Mouse (Mus musculus) cerebellum, postnatal 14 days (tissue): Measurements from ENCODE around the gene Prdm4.

Experiments
- DNase-seq, 2 experiments: peaks; one replicate each; pipeline ENCODE4 v3.0.0; 2021; ENCODE audit warnings: mixed read lengths in 2 of 2

Prdm4 gene

DNA sequence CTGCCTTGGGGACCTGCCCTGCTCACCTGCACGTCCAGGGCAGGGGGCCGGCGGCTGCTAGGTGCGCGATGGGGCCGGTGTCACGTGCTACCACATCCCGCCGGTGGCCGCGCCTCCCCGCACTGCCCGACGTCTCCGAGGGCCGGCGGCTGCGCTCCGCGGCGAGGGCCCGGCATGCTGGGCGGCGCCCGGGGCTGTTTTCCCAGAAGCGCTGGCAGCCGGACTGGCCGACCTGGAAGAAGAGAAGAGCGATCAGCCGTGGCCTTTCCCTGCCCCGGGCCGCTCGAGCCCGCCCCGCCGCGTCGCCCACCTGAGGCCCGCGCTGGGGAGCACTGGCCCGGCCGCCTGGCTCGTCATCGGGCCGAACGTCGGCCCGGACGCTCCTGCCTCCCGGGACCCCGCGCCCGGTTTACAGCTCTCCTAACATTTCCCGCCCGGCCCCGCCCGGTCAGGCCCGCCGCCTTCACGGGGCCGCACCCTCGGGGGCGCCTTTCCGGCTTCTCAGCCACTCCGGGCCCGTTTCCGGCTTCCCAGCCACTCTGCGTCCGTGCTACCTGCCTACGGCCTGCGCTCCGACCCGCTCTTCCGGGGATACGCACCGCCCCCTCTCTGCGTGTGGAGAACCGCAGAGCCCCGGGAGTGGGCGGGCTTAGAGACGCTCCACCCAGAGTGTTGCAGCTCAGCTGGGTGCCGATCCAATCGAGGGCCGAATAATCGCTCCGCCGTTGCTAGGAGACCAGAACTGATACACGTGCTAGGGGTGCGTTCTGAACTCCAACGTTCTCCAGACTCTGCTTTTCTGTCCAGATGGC lies at the start of gene Prdm4:
Prdm4 (minus strand) TSS at position 645 of the 812 bp plus-strand sequence.
- DNase-seq: peak; percentile 97 to 98

DNA sequence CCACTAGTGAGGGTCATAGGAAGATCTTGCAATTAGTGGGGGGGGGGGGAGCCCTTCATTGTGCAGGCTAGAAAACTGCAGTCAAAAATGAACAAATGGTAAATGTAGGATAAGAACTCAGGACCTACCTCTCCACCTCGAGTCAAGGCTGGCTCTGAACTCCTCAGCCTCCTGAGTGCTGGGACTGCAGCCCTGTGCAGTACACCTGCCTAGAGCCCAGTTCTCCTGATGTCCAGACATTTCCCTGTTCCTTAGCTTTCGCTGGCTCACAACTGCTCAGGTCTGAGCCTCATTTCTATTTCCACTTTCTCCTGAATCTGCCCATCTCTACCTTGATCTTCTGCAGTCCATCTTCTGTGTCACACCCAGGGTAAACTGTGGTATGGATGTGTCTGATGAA lies 49.5 kb upstream of the Prdm4 start:
- no peak for DNase-seq

DNA sequence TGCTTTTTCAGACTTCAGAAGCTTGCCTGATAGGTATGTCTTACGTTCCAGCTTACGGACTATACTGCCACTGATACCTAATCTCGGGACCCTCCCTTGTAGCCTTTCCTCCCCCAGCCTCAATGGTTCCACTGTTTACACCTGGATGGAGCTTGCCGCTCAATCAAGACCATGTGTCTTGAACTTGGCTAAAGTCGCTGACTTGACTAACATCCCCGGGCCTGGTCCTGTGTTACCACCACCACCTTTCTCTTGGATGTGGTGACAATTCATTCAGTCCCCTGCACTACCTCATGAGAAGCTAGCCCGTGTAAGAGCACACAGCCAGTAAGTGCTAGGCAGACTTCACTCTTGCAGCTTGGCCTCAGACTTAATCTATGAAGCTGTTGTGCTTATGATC lies 47.4 kb upstream of the Prdm4 start:
- DNase-seq: no peak

DNA sequence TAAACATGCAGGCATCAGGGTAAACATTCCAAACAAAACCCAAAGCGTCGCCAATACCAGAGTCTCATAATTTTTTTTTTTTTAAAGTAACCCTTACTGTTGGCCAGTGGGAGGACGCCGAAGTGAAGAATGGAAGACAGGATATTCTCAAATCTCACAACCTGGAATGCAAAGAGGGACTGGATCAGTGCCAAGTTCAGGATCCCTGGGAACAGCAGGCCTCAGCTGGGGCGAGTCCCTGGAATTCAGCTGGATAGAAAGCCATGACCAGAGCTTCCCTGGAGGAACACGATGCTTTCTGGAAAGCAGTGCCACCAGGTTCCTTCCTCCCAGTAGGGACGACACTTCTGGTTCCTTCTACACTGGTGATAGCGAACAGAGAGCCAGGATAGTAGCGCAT lies 46.0 kb upstream of the Prdm4 start:
- no peak for DNase-seq

DNA sequence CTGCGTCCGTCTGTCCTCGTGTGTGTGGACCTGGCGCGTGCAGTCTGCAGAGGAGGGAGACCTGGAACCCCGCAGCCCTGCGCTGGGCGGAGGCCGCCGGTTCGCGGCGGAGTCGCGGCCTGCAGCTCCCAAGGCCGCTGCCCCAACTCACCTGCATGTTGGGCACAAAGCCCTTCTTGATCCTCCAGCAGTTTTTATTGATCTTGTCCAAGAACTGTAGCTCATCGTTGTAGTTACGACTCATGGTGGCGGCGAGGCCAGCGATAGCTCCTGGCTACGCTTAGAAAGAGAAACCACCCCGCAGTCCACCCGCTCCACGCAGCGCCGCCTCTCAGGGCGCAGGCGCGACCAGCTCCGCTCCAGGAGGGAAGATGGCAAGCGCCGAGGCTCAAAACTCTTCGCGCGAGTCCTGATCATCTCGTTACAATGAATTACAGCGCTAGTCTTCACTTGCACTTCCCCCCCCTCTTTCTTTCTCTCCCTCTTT lies 40.6 kb upstream of the Prdm4 start, which contains the start of gene Rtcb:
Rtcb (minus strand) TSS at position 360 of the 487 bp plus-strand sequence.
- peak; percentile 99 for DNase-seq

DNA sequence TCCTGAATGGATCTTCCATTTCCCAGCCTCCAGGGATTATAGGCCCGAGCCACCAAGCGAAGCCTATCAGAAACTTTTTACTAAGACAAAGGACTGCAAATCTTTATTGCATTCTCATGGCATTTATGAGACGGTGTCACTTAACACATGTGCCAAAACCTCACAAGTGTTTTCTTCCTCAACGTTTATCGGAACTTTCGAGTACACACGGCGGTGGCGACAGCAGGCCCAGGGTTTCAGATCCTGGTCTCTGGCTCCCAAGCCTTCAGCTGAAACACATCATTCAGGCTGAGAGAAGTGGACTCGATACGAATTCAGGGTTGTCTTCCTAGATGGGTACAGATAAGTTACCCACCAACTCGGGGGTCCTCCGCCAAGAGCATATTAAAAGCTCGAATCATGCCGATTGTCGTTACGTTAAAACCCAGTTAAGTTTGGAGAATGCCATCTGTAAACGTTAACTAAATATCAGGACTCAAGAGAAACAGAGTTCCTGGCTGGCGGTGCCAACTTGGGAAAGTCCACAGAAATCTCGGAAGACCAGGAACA lies 40.0 kb upstream of the Prdm4 start:
- DNase-seq: peak; percentile 12 to 13

DNA sequence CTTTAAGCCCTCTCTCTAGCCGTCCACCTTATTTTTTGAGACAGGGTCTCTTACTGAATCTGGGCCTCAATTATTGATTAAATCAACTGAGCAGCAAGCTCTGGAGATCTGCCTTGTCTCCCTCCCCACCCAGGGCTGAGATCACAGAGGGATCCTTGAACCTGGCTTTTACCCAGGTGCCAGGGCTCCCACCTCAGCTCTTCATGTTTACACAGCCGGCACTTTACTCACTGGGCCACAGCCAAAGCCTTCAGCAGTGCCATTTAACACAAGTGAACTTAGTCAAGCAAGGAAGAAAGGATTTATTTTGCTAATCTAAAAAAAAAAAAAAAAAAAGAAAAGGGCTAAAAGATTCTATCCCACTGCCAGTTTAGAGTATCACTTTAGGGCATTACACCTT lies 37.5 kb upstream of the Prdm4 start:
- DNase-seq: no peak

DNA sequence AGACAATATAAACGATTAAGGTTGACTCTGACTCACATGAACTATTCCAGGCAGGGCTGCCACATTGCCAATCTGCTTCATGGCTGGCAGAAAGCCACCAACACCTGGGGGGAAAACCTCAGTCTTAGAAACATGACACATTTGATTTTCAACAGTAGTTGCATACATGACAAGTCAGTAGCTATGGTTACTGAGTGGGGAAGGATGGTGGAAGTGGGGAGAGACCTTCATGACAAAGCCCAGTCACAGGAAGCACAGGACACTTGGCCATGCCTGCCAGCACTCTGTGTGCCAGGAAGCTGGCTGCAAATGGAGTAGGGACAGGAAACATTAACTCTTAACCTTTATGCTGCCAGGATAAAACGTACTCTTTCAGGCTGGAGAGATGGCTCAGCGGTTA lies 36.5 kb upstream of the Prdm4 start:
- DNase-seq: peak in 1 of 2 experiments; percentile 8

DNA sequence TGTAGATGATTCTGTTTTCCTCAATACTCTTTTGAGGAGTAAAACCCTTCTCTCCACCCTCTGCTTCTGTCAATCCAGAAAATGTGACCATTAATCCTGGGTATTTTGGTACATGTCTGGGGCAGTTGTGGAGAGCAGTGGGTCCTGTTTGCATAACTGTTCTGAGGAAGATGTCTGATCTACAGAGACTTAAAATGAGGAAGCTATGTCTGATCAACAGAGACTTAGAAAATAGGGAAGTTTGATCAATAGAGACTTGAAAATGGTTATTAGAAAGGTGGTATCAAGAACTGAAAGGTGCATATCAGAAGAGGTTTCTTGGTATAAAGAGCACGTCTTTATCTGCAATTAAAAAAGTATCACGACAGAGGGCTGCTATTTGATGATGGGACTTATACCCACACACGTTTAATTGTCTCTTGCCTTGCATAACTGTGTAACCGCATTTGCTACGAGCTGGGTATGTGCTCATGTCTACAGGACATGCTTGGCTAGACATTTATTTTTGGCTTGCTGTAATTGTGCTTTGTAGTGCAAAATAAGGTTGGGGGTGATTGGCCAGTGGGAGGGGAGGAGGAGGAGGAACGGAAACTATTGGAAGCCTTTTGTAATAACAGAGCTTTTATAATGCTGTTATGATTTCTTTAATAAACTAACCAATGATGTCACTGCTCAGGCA lies 35.0 kb upstream of the Prdm4 start:
- no peak for DNase-seq

DNA sequence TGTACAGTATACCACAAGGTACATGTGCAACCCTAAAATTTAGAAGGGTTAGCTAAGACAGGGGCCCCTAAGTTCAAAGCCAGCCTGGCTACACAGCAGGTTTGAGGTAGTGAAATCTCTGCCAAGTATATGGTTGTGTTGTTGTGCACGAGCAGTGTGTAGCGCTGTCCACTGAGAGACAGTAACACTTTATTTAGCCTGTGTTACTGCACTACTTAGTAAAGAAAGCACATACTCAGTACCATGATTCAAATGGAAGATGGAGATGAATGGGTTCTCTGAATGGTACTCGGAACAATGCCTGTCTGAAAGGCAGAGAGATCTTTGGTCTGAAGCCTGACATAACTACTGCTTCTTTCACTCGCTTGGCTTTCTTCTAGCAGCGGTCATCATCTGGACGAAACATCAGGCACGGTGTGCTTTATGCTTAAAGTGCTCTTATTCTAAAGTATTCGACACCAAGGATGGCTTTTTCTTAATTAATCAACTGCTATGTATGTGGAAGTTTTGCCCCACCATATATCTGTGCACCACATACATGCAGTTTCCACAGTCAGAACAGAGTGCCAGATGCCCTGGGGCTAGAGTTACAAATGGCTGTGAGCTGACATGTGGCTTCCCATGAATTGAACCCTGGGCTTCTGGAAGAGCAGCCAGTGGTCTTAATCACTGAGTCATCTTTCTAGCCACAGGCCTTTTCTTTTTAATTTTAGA lies 31.7 kb upstream of the Prdm4 start:
- DNase-seq: no peak

DNA sequence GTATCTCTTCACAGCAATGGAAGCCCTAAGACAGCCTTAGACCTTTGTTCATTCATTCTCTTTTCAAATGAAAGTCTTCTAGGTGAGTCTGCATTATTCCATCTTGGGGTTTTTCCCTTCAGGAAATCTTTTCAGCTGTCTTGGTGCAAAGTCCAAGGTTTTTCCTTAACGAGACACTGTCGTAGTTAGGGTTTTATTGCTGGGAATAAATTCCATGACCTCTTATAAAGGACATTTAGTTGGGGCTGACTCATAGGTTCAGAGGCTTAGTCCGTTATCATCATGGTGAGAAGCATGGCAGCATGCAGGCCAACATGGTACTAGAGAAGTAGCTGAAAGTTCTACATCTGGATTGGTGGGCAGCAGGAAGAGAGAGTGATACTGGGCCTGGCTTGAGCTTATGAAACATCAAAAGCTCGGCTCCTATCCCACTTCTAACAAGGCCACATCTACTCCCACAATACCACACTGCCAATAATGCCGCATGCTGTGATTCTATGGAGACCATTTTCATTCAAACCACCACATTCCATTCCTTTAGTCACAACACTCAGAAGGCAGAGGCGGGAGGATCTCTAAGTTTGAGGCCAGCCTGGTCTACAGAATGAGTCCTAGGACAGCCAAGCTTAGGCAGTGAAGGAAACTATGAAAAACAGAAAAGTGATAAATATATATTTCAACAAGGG lies 19.5 kb upstream of the Prdm4 start:
- no peak for DNase-seq

DNA sequence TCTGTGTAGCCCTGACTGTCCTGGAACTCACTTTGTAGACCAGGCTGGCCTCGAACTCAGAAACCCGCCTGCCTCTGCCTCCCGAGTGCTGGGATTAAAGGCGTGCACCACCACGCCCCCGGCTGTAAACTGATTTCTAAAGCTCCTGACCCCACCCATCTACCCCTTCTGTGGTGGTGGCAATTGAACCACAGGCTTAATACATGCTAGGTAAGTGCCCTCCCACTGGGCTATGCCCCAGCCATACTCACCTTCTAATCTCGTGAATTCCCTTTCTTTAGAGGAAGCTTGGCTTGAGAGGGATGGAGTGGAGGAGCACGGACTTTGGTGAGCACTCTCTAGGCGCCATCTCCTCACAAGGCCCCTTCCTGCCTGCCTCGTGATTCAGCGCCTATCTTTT lies 13.0 kb upstream of the Prdm4 start:
- no peak for DNase-seq

DNA sequence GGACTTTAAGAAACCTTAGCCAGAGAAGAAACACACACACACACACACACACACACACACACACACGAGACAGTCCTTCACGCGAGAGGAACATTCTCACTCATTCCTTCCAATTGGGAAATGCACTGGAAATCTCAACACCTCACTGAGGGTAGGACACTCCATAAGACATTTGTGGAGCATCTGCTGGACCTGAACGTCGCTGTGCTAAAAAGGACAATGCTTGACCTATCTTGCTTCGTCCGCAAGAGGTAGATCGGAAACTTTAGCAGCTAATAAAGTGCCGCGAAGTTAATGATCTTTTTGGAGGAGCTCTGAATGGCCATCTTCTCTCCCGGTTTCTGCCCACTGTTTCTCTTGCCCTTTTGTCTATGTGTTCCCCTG lies 12.3 kb upstream of the Prdm4 start:
- peak; percentile 37 to 43 for DNase-seq

DNA sequence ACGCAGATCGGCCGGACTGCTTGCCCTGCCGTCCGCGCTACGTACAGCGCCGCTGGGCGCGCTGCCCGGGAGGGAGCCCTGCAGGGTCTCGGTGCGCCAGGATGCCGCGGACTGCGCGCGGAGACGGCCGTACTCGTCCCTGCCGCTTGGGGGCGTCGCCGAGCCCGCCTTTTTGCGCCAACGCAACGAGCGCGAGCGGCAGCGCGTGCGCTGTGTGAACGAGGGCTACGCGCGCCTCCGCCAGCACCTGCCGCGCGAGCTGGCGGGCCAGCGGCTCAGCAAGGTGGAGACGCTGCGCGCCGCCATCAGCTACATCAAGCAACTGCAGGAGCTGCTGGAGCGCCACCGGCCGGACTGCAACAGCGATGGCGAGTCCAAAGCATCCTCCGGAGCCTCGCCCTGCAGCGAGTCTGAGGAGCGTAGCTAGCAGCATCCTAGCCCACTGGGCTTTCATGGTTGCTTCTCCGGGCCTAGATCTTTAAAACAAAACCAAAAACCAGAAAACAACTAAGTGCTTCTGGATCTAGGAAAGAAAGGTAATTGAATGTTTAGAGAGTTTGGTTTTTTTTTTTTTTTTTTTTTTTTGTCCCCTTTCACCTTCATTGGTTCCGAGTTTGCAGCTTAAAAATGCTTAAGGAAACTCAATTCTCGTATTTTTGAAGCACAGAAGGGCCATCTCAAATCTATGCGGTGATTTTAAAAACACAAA lies 11.7 kb upstream of the Prdm4 start:
- peak; percentile 89 to 91 for DNase-seq

DNA sequence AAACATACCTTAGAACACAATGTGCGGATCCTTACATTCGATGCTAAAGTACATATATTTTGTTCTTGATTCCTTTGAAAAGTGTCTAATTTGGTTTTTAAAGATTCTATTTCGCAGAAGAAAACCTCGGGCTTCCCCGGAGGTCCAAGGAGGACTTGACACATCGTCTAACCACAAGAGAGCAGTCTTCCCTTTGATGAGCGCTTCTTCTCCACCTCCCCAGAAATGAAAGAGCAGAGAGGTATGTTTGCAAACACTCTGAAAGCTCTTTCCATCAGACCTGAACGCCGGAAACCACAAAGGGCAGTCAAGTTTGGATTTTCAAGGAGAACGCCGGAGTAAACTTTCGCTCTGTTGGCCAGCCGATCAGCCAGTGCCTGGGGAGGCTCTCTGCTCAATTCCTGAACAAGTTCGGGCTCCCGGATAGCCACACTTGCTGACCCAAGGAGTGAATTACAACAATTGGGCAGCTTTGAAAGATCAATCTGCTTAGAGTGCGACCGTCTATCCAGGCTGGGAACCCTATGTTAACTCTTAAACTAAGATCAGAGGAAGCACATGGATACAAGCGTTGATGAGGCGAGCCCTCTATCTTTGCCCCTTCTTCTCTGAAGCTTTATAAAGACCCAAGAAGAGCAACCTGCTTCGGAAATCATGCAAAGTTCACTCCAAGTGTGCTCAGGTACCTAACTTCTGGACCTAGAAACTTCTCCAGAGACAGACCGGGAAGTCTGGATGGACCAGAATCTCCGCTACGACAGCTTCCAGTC lies 10.9 kb upstream of the Prdm4 start, which contains the start of gene Ascl4:
Ascl4 (plus strand) TSS at position 6 of the 770 bp plus-strand sequence.
- peak; percentile 18 to 20 for DNase-seq

DNA sequence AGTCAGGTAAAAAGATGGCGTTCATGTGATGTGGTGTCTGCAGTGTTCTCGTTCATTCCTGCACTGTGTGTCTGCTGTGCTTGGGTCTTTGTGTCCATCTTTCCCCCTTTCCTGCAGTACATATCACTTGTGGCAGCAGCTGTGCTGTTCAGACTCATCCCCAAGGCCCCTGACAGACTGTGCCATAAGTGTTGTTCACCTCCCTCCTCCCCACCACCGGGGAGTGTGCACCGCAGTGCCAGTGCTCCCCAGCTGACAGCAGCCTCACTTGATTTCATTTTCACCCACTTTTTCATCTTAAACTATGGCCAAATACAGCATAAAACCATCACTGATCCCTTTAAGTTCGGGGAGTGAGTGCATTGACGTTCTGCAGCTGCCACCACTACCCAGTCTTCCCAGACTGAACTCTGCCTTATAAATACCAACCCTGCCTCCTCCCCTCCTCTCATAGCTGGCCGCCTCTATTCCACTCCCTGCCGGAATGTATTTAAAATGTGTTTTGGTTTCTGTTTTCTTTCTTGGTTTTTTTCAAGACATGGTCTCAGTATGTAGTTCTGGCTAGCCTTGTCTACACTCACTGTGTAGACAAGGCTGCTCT lies 37.0 kb downstream of the Prdm4 start:
- DNase-seq: no peak

DNA sequence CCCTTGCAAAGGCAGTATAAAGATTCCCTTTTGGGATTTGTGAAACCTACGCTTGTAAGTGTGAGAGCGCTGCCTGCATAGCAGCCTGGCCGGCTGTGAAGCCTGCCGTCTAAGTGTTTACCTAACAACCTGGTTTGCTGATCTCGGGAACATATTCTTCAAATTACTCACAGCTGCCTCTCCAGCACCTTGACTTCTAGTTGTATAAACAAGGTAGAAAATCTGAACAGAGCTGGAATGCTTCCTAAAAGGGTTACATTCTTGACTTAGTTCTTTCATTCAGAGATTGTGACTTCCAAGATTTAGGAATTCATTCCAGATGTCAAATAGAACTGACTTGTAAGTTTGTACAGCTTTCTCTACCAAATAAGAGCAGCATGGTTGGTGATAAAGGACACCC lies 41.1 kb downstream of the Prdm4 start:
- DNase-seq: no peak

DNA sequence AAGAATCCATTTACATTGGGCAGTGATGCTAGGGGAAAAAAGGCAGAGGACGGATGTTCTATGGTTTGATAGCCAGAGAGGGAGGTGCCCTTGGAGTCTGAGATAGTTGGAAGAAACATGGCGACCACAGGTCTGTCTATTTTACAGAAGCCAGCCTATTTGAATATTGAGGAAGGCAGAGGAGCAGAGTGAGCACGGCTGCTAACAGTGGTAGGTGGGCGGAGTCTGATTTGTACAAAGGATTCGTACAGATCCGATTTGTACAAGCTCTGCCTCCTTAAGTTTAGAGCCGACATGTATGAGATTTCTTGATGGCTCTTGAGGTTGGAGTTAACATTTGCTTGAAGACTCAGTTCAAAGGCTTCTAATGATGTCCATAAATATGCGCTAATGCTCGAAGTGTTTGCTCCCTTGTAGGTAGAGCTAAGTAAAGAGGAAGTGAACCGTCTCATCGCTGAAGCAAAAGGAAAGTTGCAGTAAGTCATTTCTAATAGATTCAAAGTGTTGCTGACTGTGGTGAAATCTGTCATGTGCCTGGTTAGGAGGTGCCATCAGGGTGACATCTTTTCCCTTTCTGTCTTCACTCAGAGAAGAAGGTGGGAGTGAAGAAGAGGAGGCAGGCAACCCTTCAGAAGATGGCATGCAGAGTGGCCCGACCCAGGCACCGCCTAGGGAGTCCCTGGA lies 42.9 kb downstream of the Prdm4 start:
- no peak for DNase-seq

DNA sequence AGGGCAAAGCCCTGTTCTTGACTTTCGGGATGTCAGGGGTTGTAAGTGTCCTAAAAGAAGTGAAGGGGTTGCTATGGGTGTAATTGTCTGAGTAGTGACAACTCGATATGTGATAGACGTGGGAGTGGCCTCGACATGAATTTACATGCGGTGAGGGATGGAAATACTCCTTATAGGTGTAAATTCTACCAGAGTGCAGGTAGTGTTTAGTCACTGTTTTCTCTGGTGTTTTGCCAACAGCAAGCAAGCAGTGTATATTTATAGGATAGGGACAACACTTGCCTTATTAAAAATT lies 44.5 kb downstream of the Prdm4 start:
- no peak for DNase-seq
